Mouse (Mus musculus) MEL (cell line): ENCODE data around the gene Lman1l.

Experiments
- BHLHE40 ChIP-seq: IDR thresholded peaks from 2 replicates; pipeline ENCODE4 v1.6.1; 2012; ENCODE audit warnings: low read depth, mild to moderate bottlenecking, inconsistent platforms, low read length, improper control_type of control experiment, borderline replicate concordance
- CTCF ChIP-seq, 3 experiments: IDR thresholded peaks in 2 of 3; conservative IDR thresholded peaks in 1 of 3; 2 replicates each; pipeline ENCODE4 v1.5.1; 2011 to 2012; ENCODE audit warnings: low read length in 3 of 3, low read depth in 2 of 3, mild to moderate bottlenecking in 2 of 3, improper control_type of control experiment in 1 of 3, inconsistent platforms in 1 of 3, mixed read lengths in 1 of 3, moderate library complexity in 1 of 3; ENCODE audit not compliant: control insufficient read depth in 1 of 3, insufficient read depth in 1 of 3, poor library complexity in 1 of 3, severe bottlenecking in 1 of 3
- ELF1 ChIP-seq: IDR thresholded peaks from 2 replicates; pipeline ENCODE4 v1.6.1; 2014; ENCODE audit warnings: low read depth, mild to moderate bottlenecking, inconsistent platforms, low read length, improper control_type of control experiment, moderate library complexity
- GATA1 ChIP-seq: IDR thresholded peaks from 2 replicates; pipeline ENCODE4 v1.6.1; 2011; ENCODE audit warnings: low read depth, low read length, improper control_type of control experiment
- MAFK ChIP-seq: IDR thresholded peaks from 2 replicates; pipeline ENCODE4 v1.6.1; 2011; ENCODE audit warnings: low read depth, mild to moderate bottlenecking, low read length, improper control_type of control experiment, borderline replicate concordance
- MAX ChIP-seq: IDR thresholded peaks from 2 replicates; pipeline ENCODE4 v1.6.1; 2011; ENCODE audit warnings: low read length, improper control_type of control experiment
- POLR2A ChIP-seq, 2 experiments: IDR thresholded peaks; 2 replicates each; pipeline ENCODE4 v1.6.1; 2011 to 2012; ENCODE audit warnings: low read length in 2 of 2, mild to moderate bottlenecking in 2 of 2, control low read depth in 1 of 2, improper control_type of control experiment in 1 of 2, low read depth in 1 of 2, moderate library complexity in 1 of 2; ENCODE audit not compliant: control insufficient read depth in 1 of 2, insufficient read depth in 1 of 2, poor library complexity in 1 of 2
- RCOR1 ChIP-seq: IDR thresholded peaks from 2 replicates; pipeline ENCODE4 v1.6.1; 2012; ENCODE audit warnings: low read depth, mild to moderate bottlenecking, inconsistent platforms, low read length, improper control_type of control experiment
- SMC3 ChIP-seq: IDR thresholded peaks from 2 replicates; pipeline ENCODE4 v1.6.1; 2011; ENCODE audit warnings: low read depth, low read length, improper control_type of control experiment
- USF2 ChIP-seq, 2 experiments: IDR thresholded peaks; 2 replicates each; pipeline ENCODE4 v1.6.1; 2011 to 2012; ENCODE audit warnings: improper control_type of control experiment in 2 of 2, low read length in 2 of 2, borderline replicate concordance in 1 of 2, inconsistent platforms in 1 of 2, low read depth in 1 of 2, mild to moderate bottlenecking in 1 of 2; ENCODE audit not compliant: insufficient read depth in 1 of 2
- ZKSCAN1 ChIP-seq: IDR thresholded peaks from 2 replicates; pipeline ENCODE4 v1.6.1; 2012; ENCODE audit warnings: low read depth, mild to moderate bottlenecking, inconsistent platforms, low read length, improper control_type of control experiment, moderate library complexity

GRCm38 (mm10) chr9:57638651-57639459, 18.3 kb upstream of the Lman1l start:
- TF ChIP-seq CTCF (IDR thresholded peaks at IDR 0.05 in 2 of 3, conservative IDR thresholded peaks at IDR 0.05 in 1 of 3; ENCODE audit: control insufficient read depth in 1 of 3, insufficient read depth in 1 of 3, low read depth in 2 of 3, low read length in 3 of 3, poor library complexity in 1 of 3, severe bottlenecking in 1 of 3) (no peak), MAX (no peak), POLR2A (IDR thresholded peaks at IDR 0.05; ENCODE audit: control insufficient read depth in 1 of 2, insufficient read depth in 1 of 2, low read depth in 1 of 2, low read length in 2 of 2, poor library complexity in 1 of 2) (0 out of 4 replicates have a peak, but pooled peaks of 1 of the 2 experiments have one; percentile 27), ELF1 (no peak), MAFK (no peak), SMC3 (no peak), ZKSCAN1 (no peak), USF2 (IDR thresholded peaks at IDR 0.05; ENCODE audit: borderline replicate concordance in 1 of 2, insufficient read depth in 1 of 2, low read depth in 1 of 2, low read length in 2 of 2) (no peak), BHLHE40 (no peak), RCOR1 (no peak), GATA1 (no peak)
